Mouse (Mus musculus): ENCODE measurements around the gene Trim33. TPM values are rescaled to one million over a fixed set of nuclear protein-coding genes. Genes with fewer than 3 reads are reported as not detected.

Trim33 gene
- polyA plus RNA-seq (2015; fragmentation: Nextera tagmentation; extraction: Ambion mirVana) = 25.1 and 29.8 TPM in 2 replicates

DNA sequence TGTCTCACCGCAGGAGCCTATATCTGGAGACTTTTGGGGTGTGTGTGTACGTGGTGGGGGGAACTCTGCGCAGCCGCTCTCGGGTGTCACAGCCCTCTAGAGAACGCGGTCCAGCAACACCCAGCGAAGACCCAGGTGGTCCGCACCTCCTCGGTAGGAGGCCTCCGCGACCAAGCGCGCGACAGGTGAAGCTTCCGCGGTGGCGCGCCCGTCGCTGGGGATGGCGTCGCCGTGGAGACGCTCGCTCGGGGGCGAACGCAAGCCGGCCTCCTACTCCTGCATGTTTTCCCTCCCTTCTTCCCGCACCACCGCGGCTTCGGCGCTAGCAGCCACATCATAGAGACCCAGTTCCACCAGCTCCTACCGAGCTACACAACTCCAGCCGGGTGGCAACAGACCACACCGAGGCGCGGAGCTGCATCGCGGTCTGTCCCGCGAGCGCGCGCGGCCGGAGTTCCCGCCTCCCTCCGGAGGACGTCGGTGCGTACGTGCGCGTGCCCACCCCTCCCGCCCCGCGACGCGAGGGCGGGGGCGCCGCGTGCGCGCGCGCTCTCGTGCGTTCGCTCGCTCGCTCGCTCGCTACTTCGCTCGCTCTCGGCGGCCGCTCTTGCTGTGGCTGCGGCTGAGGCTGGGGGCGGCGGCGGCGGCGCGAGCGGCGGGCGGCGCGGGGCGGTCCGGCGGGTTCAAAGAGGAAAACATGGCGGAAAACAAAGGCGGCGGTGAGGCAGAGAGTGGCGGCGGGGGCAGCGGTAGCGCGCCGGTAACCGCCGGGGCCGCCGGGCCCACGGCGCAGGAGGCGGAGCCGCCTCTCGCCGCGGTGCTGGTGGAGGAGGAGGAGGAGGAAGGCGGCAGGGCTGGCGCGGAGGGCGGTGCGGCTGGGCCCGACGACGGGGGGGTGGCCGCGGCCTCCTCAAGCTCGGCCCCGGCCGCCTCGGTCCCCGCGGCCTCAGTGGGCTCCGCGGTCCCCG is at the start of gene Trim33:
Gene Trim33, plus strand, starts transcription at position 112 of the 968 bp plus-strand sequence.
- H3K27ac ChIP-seq (replicated peaks) = peak within 1 kb of the TSS; percentile 98
- H3K27me3 ChIP-seq = no peaks in the 10 kb centered on the region
- peak within 1 kb of the TSS; percentile 96 for H3K4me2 ChIP-seq
- peak; percentile 92 for ATAC-seq (ENCODE audit: low FRiP score, low read depth)
- peak within 1 kb of the TSS; percentile 100 for H3K9ac ChIP-seq
- peak within 1 kb of the TSS; percentile 100 for H3K4me3 ChIP-seq
- WGBS = under 1% methylated on average over 95 of the region's 136 CpGs
- H3K4me1 ChIP-seq (replicated peaks) = peaks cover 28% of the 10 kb centered on the region
- H3K36me3 ChIP-seq = 0 out of 2 replicates have a peak, but pooled peaks cover 5% of the 10 kb centered on the region
- H3K9me3 ChIP-seq = no peaks in the 10 kb centered on the region

DNA sequence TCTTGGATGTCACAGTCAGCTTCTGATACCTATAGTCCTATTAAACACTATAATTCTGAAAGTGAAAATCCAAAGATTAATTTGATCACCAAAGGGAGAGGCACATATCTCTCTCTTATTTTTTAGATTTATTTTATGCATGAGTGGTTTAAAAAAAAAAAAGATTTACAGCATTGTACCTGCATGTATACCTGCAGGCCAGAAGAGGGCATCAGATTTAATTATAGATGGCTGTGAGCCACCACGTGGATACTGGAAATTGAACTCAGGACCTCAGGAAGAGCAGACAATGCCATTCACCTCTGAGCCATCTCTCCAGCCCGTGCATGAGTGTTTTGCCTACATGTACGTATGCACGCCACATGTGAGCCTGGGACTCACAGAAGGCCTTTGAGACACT is 46.7 kb upstream of the Trim33 start:
- Histone ChIP-seq H3K4me3 (no peak overlapping the region), H3K4me1 (replicated peaks) (no peaks in the 10 kb centered on the region), H3K27ac (replicated peaks) (no peak overlapping the region), H3K9me3 (peaks cover 4% of the 10 kb centered on the region; the same call in 1 of the 2 replicates), H3K27me3 (no peaks in the 10 kb centered on the region), H3K9ac (no peak overlapping the region), H3K4me2 (no peak overlapping the region), H3K36me3 (no peaks in the 10 kb centered on the region)
- WGBS = 88% methylated on average over 4 of the region's 4 CpGs
- ATAC-seq (ENCODE audit: low FRiP score, low read depth) = no peak

DNA sequence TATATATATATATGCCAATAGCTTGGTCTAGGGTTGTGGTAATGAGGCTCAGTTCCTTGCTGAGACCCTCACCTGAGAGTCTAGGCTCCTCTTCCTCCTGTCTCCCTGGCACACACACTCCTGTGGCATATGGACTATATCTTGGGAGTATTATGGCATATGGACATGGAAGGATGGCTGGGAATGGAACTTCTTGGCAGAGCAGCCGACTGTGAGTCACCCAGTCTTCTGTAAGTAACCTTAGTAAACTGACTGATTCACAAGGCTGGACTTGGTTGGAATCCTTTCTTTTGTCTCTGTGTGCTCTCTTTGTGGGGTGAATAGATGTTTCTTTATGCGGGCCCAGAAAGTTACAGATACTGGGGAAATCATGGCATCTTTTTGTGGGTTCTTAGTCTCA is 37.6 kb upstream of the Trim33 start:
- ATAC-seq (ENCODE audit: low FRiP score, low read depth) = no peak
- Histone ChIP-seq H3K4me2 (no peak overlapping the region), H3K4me1 (replicated peaks) (no peaks in the 10 kb centered on the region), H3K4me3 (no peak overlapping the region), H3K9ac (no peak overlapping the region), H3K27me3 (no peaks in the 10 kb centered on the region), H3K9me3 (no peaks in the 10 kb centered on the region; the same call in 1 of the 2 replicates), H3K36me3 (no peaks in the 10 kb centered on the region), H3K27ac (replicated peaks) (no peak overlapping the region)
- 95% methylated on average over 2 of the region's 2 CpGs for WGBS

DNA sequence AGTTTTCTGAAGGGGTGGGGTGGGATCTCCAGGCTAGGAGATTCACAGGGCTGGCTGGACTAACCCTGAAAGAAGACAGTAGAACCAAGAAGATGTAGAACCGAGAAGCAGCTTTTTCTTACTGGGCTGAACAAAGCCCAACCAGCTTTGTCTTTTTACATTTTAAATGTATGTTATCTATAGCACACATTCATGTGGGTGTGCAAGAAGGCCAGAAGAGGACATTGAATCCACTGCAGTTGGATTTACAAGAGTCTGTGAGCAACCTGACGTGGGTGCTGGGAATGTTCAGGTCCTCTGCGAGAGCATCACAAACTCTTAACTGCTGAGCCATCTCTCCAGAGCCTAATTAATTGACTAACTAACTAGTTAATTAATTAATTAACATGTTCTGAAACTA is 36.9 kb upstream of the Trim33 start:
- Histone ChIP-seq H3K27ac (replicated peaks) (no peak overlapping the region), H3K4me1 (replicated peaks) (no peaks in the 10 kb centered on the region), H3K36me3 (no peaks in the 10 kb centered on the region), H3K9ac (no peak overlapping the region), H3K4me3 (no peak overlapping the region), H3K9me3 (no peaks in the 10 kb centered on the region; the same call in 1 of the 2 replicates), H3K27me3 (no peaks in the 10 kb centered on the region), H3K4me2 (no peak overlapping the region)
- no peak for ATAC-seq (ENCODE audit: low FRiP score, low read depth)
- 90% methylated on average over 3 of the region's 3 CpGs for WGBS

GRCm38 (mm10) chr3:103243491-103243890 is 35.6 kb upstream of the Trim33 start:
- no peak overlapping the region for H3K27ac ChIP-seq (replicated peaks)
- H3K9me3 ChIP-seq = no peaks in the 10 kb centered on the region; the same call in 1 of the 2 replicates
- no peak for ATAC-seq (ENCODE audit: low FRiP score, low read depth)
- no peaks in the 10 kb centered on the region for H3K4me1 ChIP-seq (replicated peaks)
- 87% methylated on average over 2 of the region's 2 CpGs for WGBS
- no peaks in the 10 kb centered on the region for H3K36me3 ChIP-seq
- H3K4me3 ChIP-seq = no peak overlapping the region
- H3K4me2 ChIP-seq = no peak overlapping the region
- no peak overlapping the region for H3K9ac ChIP-seq
- no peaks in the 10 kb centered on the region for H3K27me3 ChIP-seq

DNA sequence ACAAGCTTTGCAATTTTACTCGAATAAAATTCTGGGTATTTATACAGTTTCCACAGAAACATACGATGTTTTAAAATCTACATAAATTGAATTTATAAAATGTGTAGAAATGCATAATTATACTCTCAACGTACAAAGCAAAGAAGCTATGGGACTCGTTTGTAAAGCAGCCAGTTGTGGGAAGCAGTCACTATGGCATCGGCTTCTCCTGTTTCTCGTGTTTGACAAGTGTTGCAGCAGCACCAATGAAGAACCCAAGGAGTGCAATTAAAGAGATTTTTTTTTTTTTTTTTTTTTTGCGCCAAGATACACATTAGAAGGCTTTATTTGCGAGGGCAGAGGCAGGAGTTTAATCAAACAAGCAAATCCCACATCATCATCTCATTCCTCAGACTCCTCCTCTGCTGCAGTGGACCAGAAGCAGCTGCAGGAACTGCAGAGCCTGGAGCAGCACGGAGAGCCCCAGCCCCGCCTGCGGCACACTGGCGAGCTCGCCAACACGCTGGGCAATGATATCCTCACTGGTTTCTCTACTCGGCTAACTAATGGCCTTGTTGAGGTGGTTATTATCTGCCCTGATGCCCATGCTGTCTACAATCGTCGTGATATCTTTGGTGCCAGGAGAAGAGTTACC is 32.3 kb upstream of the Trim33 start:
- H3K36me3 ChIP-seq = no peaks in the 10 kb centered on the region
- WGBS = 74% methylated on average over 17 of the region's 17 CpGs

DNA sequence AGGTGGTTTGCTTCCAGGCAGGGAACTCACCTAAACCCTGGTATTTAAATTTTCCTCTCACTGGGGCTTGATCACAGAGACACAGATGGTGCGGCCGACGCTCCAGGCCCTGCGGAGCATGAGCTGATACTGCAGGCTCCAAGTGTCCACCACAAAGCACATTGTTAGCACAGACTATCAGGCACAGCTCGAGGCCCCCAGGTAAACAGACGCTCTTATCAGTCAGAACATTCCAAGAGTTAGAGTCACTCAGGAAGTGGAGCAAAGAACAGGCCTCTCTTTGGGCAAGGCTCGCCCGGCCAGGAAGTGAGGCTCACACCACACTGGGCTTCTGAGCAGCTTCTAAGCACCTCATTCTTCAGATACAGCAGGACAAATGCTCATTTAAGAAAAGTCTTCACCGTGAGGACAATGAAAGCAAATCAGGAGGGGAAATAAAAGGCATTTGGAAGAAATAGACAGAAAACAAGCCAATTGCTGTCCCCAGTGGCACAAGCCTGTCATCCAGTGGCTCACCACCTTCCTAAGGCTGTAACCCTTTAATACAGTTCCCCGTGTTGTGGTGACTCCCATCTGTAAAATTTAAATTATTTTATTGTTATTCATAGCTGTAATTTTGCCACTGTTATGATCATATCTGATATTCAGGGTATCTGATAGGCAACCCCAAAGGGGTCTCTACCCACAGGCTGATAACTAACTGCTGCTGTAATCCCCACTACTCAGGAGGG is 22.8 kb upstream of the Trim33 start:
- no peak overlapping the region for H3K9ac ChIP-seq
- H3K27ac ChIP-seq (replicated peaks) = no peak overlapping the region
- H3K4me1 ChIP-seq (replicated peaks) = no peaks in the 10 kb centered on the region
- no peak overlapping the region for H3K4me3 ChIP-seq
- no peak for ATAC-seq (ENCODE audit: low FRiP score, low read depth)
- no peaks in the 10 kb centered on the region for H3K36me3 ChIP-seq
- no peak overlapping the region for H3K4me2 ChIP-seq
- H3K9me3 ChIP-seq = no peaks in the 10 kb centered on the region
- WGBS = 71% methylated on average over 10 of the region's 10 CpGs
- H3K27me3 ChIP-seq = no peaks in the 10 kb centered on the region

More for the DNA sequence above, 32.3 kb upstream of the Trim33 start:
- no peaks in the 10 kb centered on the region for H3K9me3 ChIP-seq
- no peaks in the 10 kb centered on the region for H3K27me3 ChIP-seq
- peak overlapping the region; percentile 24; the same call in 1 of the 2 replicates for H3K4me2 ChIP-seq
- no peak overlapping the region for H3K27ac ChIP-seq (replicated peaks)
- ATAC-seq (ENCODE audit: low FRiP score, low read depth) = no peak
- no peaks in the 10 kb centered on the region for H3K4me1 ChIP-seq (replicated peaks)
- no peak overlapping the region for H3K4me3 ChIP-seq
- H3K9ac ChIP-seq = no peak overlapping the region

GRCm38 (mm10) chr3:103262802-103263417 is 16.2 kb upstream of the Trim33 start:
- Histone ChIP-seq H3K4me2 (no peak overlapping the region), H3K4me1 (replicated peaks) (no peaks in the 10 kb centered on the region), H3K9me3 (0 out of 2 replicates have a peak, but pooled peaks cover 3% of the 10 kb centered on the region), H3K4me3 (no peak overlapping the region), H3K27ac (replicated peaks) (no peak overlapping the region), H3K27me3 (no peaks in the 10 kb centered on the region), H3K9ac (no peak overlapping the region), H3K36me3 (no peaks in the 10 kb centered on the region)
- no peak for ATAC-seq (ENCODE audit: low FRiP score, low read depth)
- 92% methylated on average over 12 of the region's 12 CpGs for WGBS

- ATAC-seq (ENCODE audit: low FRiP score, low read depth) = no peak; the same call in 1 of the 2 replicates
- H3K27ac ChIP-seq (replicated peaks) = peak overlapping the region; percentile 98
- no peaks in the 10 kb centered on the region for H3K27me3 ChIP-seq
- 0 out of 2 replicates have a peak, but pooled peaks cover 5% of the 10 kb centered on the region for H3K36me3 ChIP-seq
- H3K4me2 ChIP-seq = peak overlapping the region; percentile 96
- H3K4me1 ChIP-seq (replicated peaks) = peaks cover 27% of the 10 kb centered on the region
- H3K9me3 ChIP-seq = no peaks in the 10 kb centered on the region
- 10% methylated on average over 11 of the region's 11 CpGs for WGBS
- H3K4me3 ChIP-seq = peak overlapping the region; percentile 100
- peak overlapping the region; percentile 100 for H3K9ac ChIP-seq
Observed at GRCm38 (mm10) chr3:103278561-103279181, 422 bp upstream of the Trim33 start.

DNA sequence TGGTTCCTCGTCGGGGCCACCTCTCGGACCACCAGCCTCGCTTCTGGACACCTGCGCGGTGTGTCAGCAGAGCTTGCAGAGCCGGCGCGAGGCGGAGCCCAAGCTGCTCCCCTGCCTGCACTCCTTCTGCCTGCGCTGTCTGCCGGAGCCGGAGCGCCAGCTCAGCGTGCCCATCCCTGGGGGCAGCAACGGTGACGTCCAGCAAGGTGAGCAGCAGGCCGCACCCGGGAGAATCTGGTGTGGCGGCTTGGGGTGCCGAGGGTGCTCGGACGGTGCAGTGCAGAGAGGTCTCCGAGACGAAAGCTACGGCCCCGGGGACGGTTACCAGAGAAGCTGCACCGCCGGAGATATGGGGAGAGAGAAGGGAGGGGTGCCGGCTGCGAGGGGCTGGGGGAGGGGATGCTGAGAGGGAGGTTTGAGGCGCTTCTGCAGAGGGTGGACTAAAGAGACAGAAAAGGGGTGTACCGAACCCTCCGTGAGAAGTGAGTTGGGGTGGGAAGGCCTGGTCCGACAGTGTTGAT is 1.2 kb downstream of the Trim33 start:
- H3K27ac ChIP-seq (replicated peaks) = peak overlapping the region; percentile 98
- H3K9me3 ChIP-seq = no peaks in the 10 kb centered on the region
- H3K36me3 ChIP-seq = 0 out of 2 replicates have a peak, but pooled peaks cover 5% of the 10 kb centered on the region
- peak overlapping the region; percentile 96 for H3K4me2 ChIP-seq
- H3K4me1 ChIP-seq (replicated peaks) = peaks cover 32% of the 10 kb centered on the region
- peak overlapping the region; percentile 100 for H3K4me3 ChIP-seq
- under 1% methylated on average over 34 of the region's 36 CpGs for WGBS
- peak; percentile 73 for ATAC-seq (ENCODE audit: low FRiP score, low read depth)
- no peaks in the 10 kb centered on the region for H3K27me3 ChIP-seq
- peak overlapping the region; percentile 100 for H3K9ac ChIP-seq

DNA sequence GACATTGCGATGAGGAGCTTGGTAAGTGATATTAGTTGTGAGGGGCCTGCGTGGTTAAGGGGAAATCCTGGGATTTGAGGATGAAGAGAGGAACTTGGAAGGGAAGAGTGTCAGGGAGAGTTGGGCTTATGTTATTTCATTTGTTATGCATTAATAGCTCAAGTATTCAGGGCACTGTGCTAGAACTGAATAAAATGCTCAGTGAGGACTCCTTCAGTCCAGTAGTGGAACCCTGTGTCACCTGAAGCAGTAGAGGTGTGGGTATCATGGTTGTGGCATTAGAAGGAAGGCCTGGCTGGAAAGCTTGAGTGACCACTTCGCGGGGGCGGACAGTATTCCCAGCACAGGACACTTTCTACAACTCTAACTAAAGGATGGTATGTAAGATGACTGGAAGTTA is 1.8 kb downstream of the Trim33 start:
- no peak for ATAC-seq (ENCODE audit: low FRiP score, low read depth)
- Histone ChIP-seq H3K4me3 (peak overlapping the region; percentile 100), H3K4me2 (peak overlapping the region; percentile 96), H3K4me1 (replicated peaks) (peaks cover 32% of the 10 kb centered on the region), H3K9ac (peak overlapping the region; percentile 100), H3K9me3 (no peaks in the 10 kb centered on the region), H3K27me3 (no peaks in the 10 kb centered on the region), H3K27ac (replicated peaks) (peak overlapping the region; percentile 98), H3K36me3 (0 out of 2 replicates have a peak, but pooled peaks cover 5% of the 10 kb centered on the region)
- 33% methylated on average over 5 of the region's 5 CpGs for WGBS
